Mouse (Mus musculus): ENCODE measurements around the gene Akirin2.

DNA sequence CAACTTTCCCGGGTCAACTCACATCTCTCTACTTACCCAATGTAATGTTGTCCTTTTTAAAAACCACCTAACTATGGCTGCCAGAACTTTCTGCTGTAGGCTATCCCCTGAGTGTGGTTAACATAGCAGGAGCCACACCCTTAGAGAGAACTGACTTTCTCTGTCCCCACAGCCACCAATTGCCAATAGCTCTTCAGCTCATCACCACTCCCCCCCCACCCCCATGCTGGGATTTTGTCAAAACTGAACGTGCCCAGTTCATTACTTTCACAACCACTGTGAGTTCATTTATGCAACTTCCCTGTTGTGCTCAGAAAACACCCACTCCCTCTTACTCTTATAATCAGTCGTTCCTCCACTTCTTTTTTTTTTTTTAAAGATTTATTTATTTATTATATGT, 40.4 kb upstream of the Akirin2 start:
- TF ChIP-seq CTCF (IDR thresholded peaks at IDR 0.05) (no peak), EP300 (IDR thresholded peaks at IDR 0.05) (no peak)
